Mouse (Mus musculus) spleen, postnatal 36 days (tissue): ENCODE results near the gene Cog4.

Source experiments
- DNase-seq, 2 experiments: peaks; one replicate each; pipeline ENCODE4 v3.0.0; 2022; ENCODE audit warnings: low spot score in 2 of 2, mixed read lengths in 1 of 2

Cog4 gene

GRCm38 (mm10) chr8:110846405-110847170 is at the start of gene Cog4, which contains the start of gene Sf3b3:
Gene Cog4, plus strand, starts transcription at chr8:110846600.
Gene Sf3b3, minus strand, starts transcription at chr8:110846787.
- DNase-seq = peak; percentile 81 to 86

GRCm38 (mm10) chr8:110797086-110797485 is 49.3 kb upstream of the Cog4 start:
- no peak for DNase-seq

GRCm38 (mm10) chr8:110802988-110803387 is 43.4 kb upstream of the Cog4 start:
- DNase-seq = no peak

- no peak for DNase-seq
These were observed 42.5 kb upstream of the Cog4 start for GRCm38 (mm10) chr8:110803856-110804255.

DNA sequence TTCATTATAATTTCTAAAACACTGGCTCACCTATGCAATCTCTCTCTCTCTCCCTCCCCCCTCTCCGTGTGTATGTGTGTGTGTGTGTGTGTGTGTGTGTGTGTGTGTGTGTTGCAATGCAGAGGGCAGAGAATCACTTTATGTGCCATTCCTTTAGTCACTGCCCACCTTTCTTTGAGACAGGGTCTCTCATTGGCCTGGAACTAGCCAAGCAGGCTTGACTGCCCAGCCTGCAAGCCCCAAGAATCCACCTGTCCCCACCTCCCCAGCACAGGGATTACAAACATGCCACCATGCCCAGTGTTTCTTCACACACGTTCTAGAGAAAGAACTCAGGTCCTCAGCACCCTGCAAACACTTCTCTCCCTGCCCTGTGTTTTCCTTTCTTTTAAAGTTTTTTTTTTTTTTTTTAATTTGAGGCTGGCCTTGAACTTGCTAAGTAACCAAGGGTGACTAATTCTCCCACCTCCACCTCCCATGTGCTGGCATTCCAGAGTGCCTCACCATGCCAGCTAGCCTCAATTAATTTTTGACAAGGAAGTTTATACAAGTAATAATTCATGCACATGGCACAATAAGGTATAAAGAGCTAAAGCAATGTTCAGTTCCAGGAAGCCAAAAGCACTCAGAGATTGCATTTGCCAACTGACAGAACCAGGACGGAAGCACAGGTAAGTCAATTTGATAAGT is 41.4 kb upstream of the Cog4 start:
- DNase-seq = no peak

DNA sequence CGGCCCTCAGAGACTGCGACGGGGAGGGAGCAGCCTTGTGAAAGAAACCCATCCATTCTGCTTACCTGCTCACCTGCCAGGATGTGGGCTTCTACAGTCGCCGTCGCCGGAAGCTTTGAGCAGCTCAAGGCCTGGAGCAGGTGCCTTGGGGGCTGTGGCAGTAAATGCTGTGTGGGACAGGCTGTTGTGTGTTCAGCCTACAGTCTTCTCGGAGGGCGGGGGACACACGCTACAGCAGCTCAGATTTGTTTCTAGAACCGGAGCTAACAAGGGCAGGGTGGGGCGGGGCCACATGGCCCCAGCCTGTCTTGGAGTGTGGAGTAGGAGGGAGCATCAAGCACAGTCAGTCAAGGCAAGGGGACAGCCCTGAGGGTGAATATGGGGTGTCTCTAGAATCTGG is 40.7 kb upstream of the Cog4 start, which contains the start of gene Il34:
Il34 (minus strand) TSS at position 256 of the 400 bp plus-strand sequence.
- no peak for DNase-seq

DNA sequence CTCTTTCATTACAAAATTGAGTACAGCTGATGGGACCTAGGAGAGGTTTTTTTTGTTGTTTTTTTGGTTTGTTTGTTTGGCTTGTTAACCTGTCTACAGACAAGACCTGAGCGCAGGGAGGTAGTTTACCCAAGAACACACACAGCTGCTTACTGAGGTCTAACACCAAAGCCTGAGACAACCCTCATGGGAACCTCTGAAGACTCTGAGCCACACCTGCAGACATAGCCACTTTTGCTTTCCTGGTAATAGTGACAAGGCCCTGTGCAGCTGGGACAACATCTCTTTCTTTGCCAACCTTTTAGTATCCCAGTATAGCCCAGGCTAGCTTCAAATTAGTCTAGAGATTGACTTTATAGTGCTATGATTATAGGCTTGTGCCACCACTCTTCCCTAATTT is 40.3 kb upstream of the Cog4 start:
- no peak for DNase-seq

- DNase-seq = no peak
These were observed 37.6 kb upstream of the Cog4 start for GRCm38 (mm10) chr8:110808495-110809472.

- DNase-seq = no peak
These were observed 36.6 kb upstream of the Cog4 start for GRCm38 (mm10) chr8:110809831-110810230.

DNA sequence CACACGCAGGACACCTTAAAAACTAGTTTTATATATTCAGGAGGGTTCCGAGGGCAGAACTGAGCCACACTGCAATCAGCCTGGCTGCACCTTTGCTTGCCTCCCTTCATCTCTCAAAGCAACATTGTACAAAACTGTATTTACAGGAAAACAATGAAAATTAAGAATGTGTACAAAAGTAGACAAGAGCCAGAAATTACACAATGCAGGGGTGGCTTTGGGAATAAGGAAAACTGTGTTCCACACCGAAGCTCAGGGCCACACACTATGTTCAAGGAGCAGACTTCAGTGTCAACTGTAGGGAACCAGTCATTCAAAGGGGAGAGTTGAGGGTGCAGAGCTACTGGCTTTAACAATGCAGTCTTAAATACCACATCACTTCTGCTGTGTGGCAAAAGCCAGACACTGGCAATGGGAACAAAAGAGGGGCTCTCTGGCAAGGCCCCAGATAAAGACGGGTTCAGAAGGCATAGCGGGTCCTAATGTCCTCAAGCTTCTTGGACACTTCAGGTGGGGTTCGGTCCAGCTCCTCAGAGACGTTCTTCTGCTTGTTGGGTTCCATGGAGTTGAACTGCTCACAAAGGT is 35.8 kb upstream of the Cog4 start:
- DNase-seq = no peak

- no peak for DNase-seq
These were observed 35.3 kb upstream of the Cog4 start for GRCm38 (mm10) chr8:110811116-110811515.

GRCm38 (mm10) chr8:110811793-110812192 is 34.6 kb upstream of the Cog4 start:
- DNase-seq = no peak

DNA sequence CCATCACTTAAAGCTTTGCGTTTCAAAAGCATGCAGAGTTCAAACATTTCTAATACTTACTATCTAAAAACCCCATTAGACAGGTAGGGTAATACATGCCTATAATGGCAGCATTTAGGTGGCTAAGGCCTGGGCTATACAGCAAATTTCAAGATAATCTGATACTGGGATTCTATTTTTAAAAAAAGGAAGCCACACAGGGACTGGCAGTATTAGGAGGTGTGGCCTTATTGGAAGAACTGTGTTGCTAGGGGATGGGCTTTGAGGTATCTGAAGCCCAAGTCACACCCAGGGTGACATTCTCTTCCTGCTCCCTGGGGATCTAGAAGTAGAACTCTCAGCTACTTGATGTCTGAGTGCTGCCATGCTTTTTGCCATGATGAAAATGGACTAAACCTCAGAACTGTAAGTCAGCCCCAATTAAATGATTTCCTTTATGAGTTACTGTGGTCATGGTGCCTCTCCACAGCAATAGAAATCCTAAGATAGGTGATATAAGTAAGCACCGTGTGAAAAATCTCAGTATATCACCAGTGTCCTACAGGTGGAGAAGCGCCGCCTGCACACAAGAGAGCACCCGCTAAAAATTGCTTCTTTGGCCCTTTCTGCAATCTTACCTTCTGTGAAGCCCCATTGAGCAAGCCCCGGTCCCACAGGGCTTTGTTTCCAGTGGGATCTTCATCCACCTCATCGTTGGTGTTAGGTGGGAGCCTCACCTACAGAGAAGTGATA is 33.9 kb upstream of the Cog4 start:
- DNase-seq = no peak

DNA sequence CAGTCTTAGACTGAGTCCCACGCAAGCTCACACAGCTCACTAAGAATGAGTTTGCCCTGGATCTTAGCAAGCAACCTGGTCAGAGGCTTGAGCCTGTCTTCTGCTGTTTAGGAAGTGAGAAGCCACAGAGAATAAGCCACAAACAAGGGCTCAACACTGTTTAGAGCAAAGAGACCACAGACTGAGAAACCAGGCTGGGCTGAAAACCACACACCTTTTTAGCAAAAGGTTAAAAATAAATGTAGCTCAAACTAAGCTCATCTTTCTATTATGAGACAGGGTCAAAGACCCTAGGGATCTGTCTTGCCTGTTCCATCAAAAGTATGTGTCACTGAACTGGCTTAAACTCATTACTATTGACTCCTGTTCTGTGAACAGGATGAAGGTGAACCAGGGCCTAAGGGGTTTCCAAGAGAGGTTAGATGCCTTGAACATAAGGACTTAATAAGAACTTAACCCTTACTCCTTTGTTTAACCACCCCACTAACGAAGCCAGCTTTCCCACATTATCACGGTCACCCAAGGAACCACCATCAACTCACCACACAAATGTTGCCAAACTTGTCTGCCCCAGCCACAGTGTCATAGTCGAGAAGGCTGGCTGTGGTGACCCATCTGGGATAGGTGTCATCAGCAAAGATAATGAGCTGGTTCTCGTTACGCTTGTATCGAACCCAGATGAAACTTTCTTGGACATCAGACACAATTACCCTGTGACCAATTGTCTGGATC is 33.2 kb upstream of the Cog4 start:
- DNase-seq = no peak

GRCm38 (mm10) chr8:110815308-110815707 is 31.1 kb upstream of the Cog4 start:
- no peak for DNase-seq

DNA sequence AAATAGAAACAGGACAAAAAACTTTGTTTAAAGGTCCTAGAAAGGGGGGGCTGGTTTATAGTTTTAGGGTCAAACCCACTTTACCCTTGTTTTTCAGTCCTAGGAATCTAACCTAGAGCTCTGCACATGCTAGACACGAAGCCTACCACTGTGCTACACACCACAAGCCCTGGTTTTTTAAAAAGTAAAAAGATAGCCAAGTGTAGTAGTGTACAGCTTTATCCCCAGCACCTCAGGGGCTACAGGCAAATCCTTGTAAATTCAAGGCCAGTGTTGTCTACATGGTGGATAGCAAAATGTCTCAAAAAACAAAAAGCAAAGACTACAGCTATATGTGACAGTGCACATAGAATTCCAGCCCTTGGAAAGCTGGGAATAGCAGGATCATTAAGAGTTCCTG is 29.4 kb upstream of the Cog4 start:
- no peak for DNase-seq

DNA sequence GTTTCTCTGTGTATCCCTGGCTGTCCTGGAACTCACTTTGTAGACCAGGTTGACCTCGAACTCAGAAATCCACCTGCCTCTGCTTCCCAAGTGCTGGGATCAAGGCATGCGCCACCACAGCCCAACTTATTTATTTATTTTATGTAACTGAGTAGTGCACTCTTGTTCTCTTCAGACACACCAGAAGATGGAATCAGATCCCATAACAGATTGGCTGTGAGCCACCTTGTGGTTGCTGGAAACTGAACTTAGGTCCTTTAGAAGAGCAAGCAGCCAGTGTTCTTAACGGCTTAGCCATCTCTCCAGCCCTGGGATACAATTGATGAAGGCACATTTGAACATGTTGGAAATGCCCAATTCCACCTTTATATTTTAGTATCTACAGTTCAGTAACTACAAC is 27.8 kb upstream of the Cog4 start:
- DNase-seq = no peak

GRCm38 (mm10) chr8:110820257-110820656 is 26.1 kb upstream of the Cog4 start:
- no peak for DNase-seq

- DNase-seq = no peak
These were observed 24.4 kb upstream of the Cog4 start for GRCm38 (mm10) chr8:110821960-110822359.

DNA sequence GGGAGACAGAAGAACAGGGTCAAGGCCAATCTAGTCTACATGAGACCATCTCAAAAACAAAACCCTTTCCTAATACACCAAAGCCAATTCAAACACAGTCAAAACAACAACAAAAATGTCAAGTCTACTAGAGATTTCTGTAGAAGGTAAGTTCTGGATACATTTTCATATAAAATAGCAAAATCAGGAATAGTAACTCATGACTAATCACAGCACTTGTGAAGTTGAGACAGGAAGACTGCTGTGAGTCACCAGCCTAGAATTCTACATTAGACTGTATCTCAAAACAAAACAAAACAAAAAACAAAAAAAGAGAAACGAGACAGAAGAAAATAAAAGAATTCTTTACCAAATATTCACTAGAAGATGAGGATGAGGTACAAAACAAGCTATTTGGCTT is 21.5 kb upstream of the Cog4 start:
- no peak for DNase-seq
